18 mouse cellular contexts compared by ENCODE assay signal in genomic region chr12:9856128-9856621, GRCm38 (mm10).
DNase-seq lines count a peak whose midpoint lies in the region; TF ChIP-seq lines count a peak whose summit lies in the region.
"Had no signal": no experiment of that assay in that cellular context is flagged by ENCODE, and none has a peak within 500 bp of the region (broad histone marks: within the 10 kb centered on the region; RNA-seq: fewer than 3 reads in every experiment).

No protein-coding gene starts in this region.

- no peak overlapping the region for H3K27ac ChIP-seq in layer of hippocampus, adult 2 months
- H3K27ac ChIP-seq: hindbrain, embryonic 14.5 days; kidney, embryonic 15.5 days; limb, embryonic 12.5 days; liver, embryonic 13.5 days; lung, embryonic 15.5 days; midbrain, embryonic 15.5 days had no signal

- peak; percentile 14 to 20 for DNase-seq in layer of hippocampus, adult 8-10 months (ENCODE audit: low spot score in 2 of 2)
- DNase-seq in layer of hippocampus, adult 2 months (ENCODE audit: low spot score in 2 of 2), result no peak
- DNase-seq in right cerebral cortex, adult 2 months (ENCODE audit: low spot score in 2 of 2), result peak; percentile 11 to 17
- no peak for DNase-seq in right cerebral cortex, postnatal 10 days (ENCODE audit: low spot score in 2 of 2)
- DNase-seq in NIH3T3 (ENCODE audit: low read depth), result peak; percentile 86
- DNase-seq in gonadal fat pad, adult 2 months (ENCODE audit: low read depth), result peak; percentile 75
- no peak for DNase-seq in lung, postnatal 4 days
- no peak for DNase-seq in adrenal gland, adult (ENCODE audit: inconsistent age in 2 of 2, low spot score in 1 of 2)
- DNase-seq: adrenal gland, postnatal 36 days; cerebellum, adult 9-10 months; gastrocnemius, postnatal 25 days; liver, embryonic 13.5 days; thymus, postnatal 4 days had no signal

- no peak overlapping the region for H3K4me3 ChIP-seq in layer of hippocampus, adult 2 months
- H3K4me3 ChIP-seq: kidney, embryonic 15.5 days; limb, embryonic 12.5 days; liver, embryonic 13.5 days; lung, embryonic 15.5 days; midbrain, embryonic 15.5 days had no signal

- TF ChIP-seq CTCF in layer of hippocampus, adult 2 months (conservative IDR thresholded peaks at IDR 0.05), result no peak

Comparison
In these comparisons a context has a peak if more than half of its experiments do, and no peak if none do; other contexts are left out.
1. DNase-seq: peak in layer of hippocampus, adult 8-10 months (2 of 2), right cerebral cortex, adult 2 months (2 of 2), NIH3T3 (single experiment) and gonadal fat pad, adult 2 months (single experiment); none in layer of hippocampus, adult 2 months (0 of 2), right cerebral cortex, postnatal 10 days (0 of 2), lung, postnatal 4 days (0 of 2) and adrenal gland, adult (0 of 2).